8 mouse cellular contexts compared by ENCODE assay signal in the genomic region with DNA sequence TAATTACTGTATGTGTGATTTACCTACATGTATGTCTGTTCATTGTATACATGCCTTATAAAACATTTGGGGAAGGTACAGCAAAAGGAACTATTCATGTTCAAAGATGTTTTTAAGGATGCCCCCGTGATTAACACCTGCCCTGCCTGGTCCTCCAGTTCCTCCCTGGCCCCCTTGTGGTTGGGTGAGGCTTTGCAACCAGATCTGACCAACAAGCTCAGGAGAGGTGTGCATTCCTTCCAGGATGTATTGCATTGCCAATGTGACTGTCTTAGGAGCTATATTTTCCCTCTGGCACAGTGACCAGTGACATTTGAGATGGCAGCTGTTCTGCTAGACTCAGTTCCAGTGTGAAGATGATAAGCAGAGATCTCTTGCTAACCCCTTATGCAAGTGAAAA. TPM values are rescaled to one million over a fixed set of nuclear protein-coding genes. Genes with fewer than 3 reads are reported as not detected.
DNase-seq lines count a peak whose midpoint lies in the region; ATAC-seq and TF ChIP-seq lines count a peak whose summit lies in the region.
"Had no signal": no experiment of that assay in that cellular context is flagged by ENCODE, and none has a peak within 500 bp of the region (broad histone marks: within the 10 kb centered on the region; RNA-seq: fewer than 3 reads in every experiment).

No protein-coding gene starts in this region.

- H3K4me1 ChIP-seq in midbrain, postnatal 0 days (ENCODE audit: insufficient read depth, low read length): no peaks in the 10 kb centered on the region
- H3K4me1 ChIP-seq in midbrain, embryonic 11.5 days (ENCODE audit: control insufficient read depth, insufficient read depth, low read length): no peaks in the 10 kb centered on the region
- H3K4me1 ChIP-seq in limb, embryonic 11.5 days (ENCODE audit: control insufficient read depth, insufficient read depth, low read length): no peaks in the 10 kb centered on the region

- 50% methylated on average over 1 of the region's 1 CpGs for WGBS in midbrain, postnatal 0 days
- 62% methylated on average over 1 of the region's 1 CpGs for WGBS in midbrain, embryonic 11.5 days
- WGBS in limb, embryonic 11.5 days: 55% methylated on average over 1 of the region's 1 CpGs

- no peaks in the 10 kb centered on the region for H3K27me3 ChIP-seq in midbrain, postnatal 0 days (ENCODE audit: insufficient read depth, low read length)
- H3K27me3 ChIP-seq in midbrain, embryonic 11.5 days (ENCODE audit: control insufficient read depth, insufficient read depth, low read length): no peaks in the 10 kb centered on the region
- no peaks in the 10 kb centered on the region for H3K27me3 ChIP-seq in limb, embryonic 11.5 days (ENCODE audit: control insufficient read depth, insufficient read depth, low read length)
- H3K27me3 ChIP-seq: megakaryocyte, embryonic 14.5 days had no signal

- peak; percentile 8 for DNase-seq in midbrain, postnatal 0 days (ENCODE audit: low spot score)
- no peak for DNase-seq in midbrain, embryonic 11.5 days (ENCODE audit: low spot score, missing footprints)
- DNase-seq in Muller cell, postnatal 12 days (ENCODE audit: inconsistent ontology term): peak; percentile 26
- DNase-seq in c-Kit-negative CD71-positive TER-119-positive erythroid progenitor cells, embryonic 14.5 days (ENCODE audit: low read depth, low spot score): peak; percentile 34
- peak; percentile 92 for DNase-seq in gastrocnemius, adult 18-20 months (ENCODE audit: low spot score)
- DNase-seq in limb, embryonic 11.5 days (ENCODE audit: low spot score): peak; percentile 61
- peak; percentile 57 for DNase-seq in retina, postnatal 1 day

- TF ChIP-seq CTCF in midbrain, postnatal 0 days (IDR thresholded peaks at IDR 0.05): peak; percentile 69

- no peak overlapping the region for H3K27ac ChIP-seq in midbrain, postnatal 0 days (ENCODE audit: low read depth, low read length)
- H3K27ac ChIP-seq in midbrain, embryonic 11.5 days (ENCODE audit: low read depth, low read length): no peak overlapping the region
- no peak overlapping the region for H3K27ac ChIP-seq in limb, embryonic 11.5 days (replicated peaks; ENCODE audit: low read depth, low read length)

- H3K4me3 ChIP-seq in midbrain, postnatal 0 days (ENCODE audit: low read depth, low read length): no peak overlapping the region
- H3K4me3 ChIP-seq in midbrain, embryonic 11.5 days (ENCODE audit: low read depth, low read length): no peak overlapping the region
- no peak overlapping the region for H3K4me3 ChIP-seq in limb, embryonic 11.5 days (ENCODE audit: low read depth, low read length)
- H3K4me3 ChIP-seq: megakaryocyte, embryonic 14.5 days had no signal

- no peaks in the 10 kb centered on the region for H3K9me3 ChIP-seq in midbrain, postnatal 0 days (ENCODE audit: low read length)
- no peaks in the 10 kb centered on the region for H3K9me3 ChIP-seq in midbrain, embryonic 11.5 days (ENCODE audit: control insufficient read depth, low read length)
- H3K9me3 ChIP-seq in limb, embryonic 11.5 days (ENCODE audit: control insufficient read depth, low read length): no peaks in the 10 kb centered on the region
- H3K9me3 ChIP-seq: megakaryocyte, embryonic 14.5 days had no signal

- H3K4me2 ChIP-seq in midbrain, postnatal 0 days (ENCODE audit: low read depth, low read length, poor library complexity, severe bottlenecking): no peak overlapping the region
- H3K4me2 ChIP-seq in midbrain, embryonic 11.5 days: no peak overlapping the region
- no peak overlapping the region for H3K4me2 ChIP-seq in limb, embryonic 11.5 days (ENCODE audit: low read depth, severe bottlenecking)

- H3K36me3 ChIP-seq in midbrain, postnatal 0 days (ENCODE audit: insufficient read depth, low read length): no peaks in the 10 kb centered on the region
- H3K36me3 ChIP-seq in midbrain, embryonic 11.5 days (ENCODE audit: control insufficient read depth, insufficient read depth, low read length): no peaks in the 10 kb centered on the region
- no peaks in the 10 kb centered on the region for H3K36me3 ChIP-seq in limb, embryonic 11.5 days (ENCODE audit: control insufficient read depth, insufficient read depth, low read length)

- no peak for ATAC-seq in midbrain, postnatal 0 days (ENCODE audit: low FRiP score)
- no peak for ATAC-seq in midbrain, embryonic 11.5 days (ENCODE audit: low FRiP score)
- ATAC-seq in limb, embryonic 11.5 days (ENCODE audit: insufficient number of reproducible peaks, low FRiP score, low TSS enrichment, low read depth): no peak

- no peak overlapping the region for H3K9ac ChIP-seq in midbrain, postnatal 0 days (replicated peaks; ENCODE audit: low read length, poor library complexity, severe bottlenecking)
- no peak overlapping the region for H3K9ac ChIP-seq in midbrain, embryonic 11.5 days (ENCODE audit: low read length)
- H3K9ac ChIP-seq in limb, embryonic 11.5 days (ENCODE audit: low read length): no peak overlapping the region

RNA-seq across cellular contexts. Expression of a gene that starts 16.8 kb away (rescaled TPM):
- total RNA-seq in midbrain, postnatal 0 days (2014; rRNA removed): 46.2 and 51.6 TPM in 2 replicates
- 60.4 and 66.5 TPM in 2 replicates for polyA plus RNA-seq in midbrain, postnatal 0 days (2015; fragmentation: Nextera tagmentation; extraction: Ambion mirVana)
- 57.5 and 60.4 TPM in 2 replicates for polyA plus RNA-seq in midbrain, embryonic 11.5 days (2014; fragmentation: Nextera tagmentation; extraction: Ambion mirVana)
- total RNA-seq in gastrocnemius, adult 18-20 months (2021): 10 to 100 TPM; 61.0 to 76.7 TPM
- polyA plus RNA-seq in limb, embryonic 11.5 days (2014; fragmentation: Nextera tagmentation; extraction: Ambion mirVana): 36.9 and 44.3 TPM in 2 replicates
